Mouse (Mus musculus) cerebral cortex, adult 2 months (tissue): ENCODE data around the gene Edn2.

ENCODE experiments used
- WGBS: fragments of 180-500 bp; shearing (Covaris S2); methylation state at CpG from one replicate; pipeline ENCODE4 v1.1.7; 2018; 5-methylcytosine and 5-hydroxymethylcytosine counted together

Gene Edn2

GRCm38 (mm10) chr4:120158714-120159310 lies 2.2 kb upstream of the Edn2 start:
- WGBS = 85% methylated on average over 5 of the region's 5 CpGs

GRCm38 (mm10) chr4:120162586-120162985 lies 1.6 kb downstream of the Edn2 start:
- WGBS = 63% methylated on average over 8 of the region's 8 CpGs

GRCm38 (mm10) chr4:120163242-120163641 lies 2.2 kb downstream of the Edn2 start:
- 30% methylated on average over 11 of the region's 11 CpGs for WGBS

GRCm38 (mm10) chr4:120164316-120164715 lies 3.3 kb downstream of the Edn2 start:
- WGBS = 66% methylated on average over 5 of the region's 5 CpGs

GRCm38 (mm10) chr4:120167778-120168177 lies 6.8 kb downstream of the Edn2 start:
- 93% methylated on average over 6 of the region's 6 CpGs for WGBS

- WGBS = 97% methylated on average over 4 of the region's 4 CpGs
These were observed 7.3 kb downstream of the Edn2 start for GRCm38 (mm10) chr4:120168346-120168745.

GRCm38 (mm10) chr4:120170387-120170936 lies 9.5 kb downstream of the Edn2 start:
- WGBS = 78% methylated on average over 9 of the region's 9 CpGs

GRCm38 (mm10) chr4:120172050-120172684 lies 11.2 kb downstream of the Edn2 start:
- WGBS = 57% methylated on average over 7 of the region's 7 CpGs

- 88% methylated on average over 4 of the region's 4 CpGs for WGBS
These were observed 18.1 kb downstream of the Edn2 start for GRCm38 (mm10) chr4:120179123-120179522.

- WGBS = 44% methylated on average over 5 of the region's 5 CpGs
These were observed 23.5 kb downstream of the Edn2 start for GRCm38 (mm10) chr4:120184374-120184991.

GRCm38 (mm10) chr4:120186441-120186840 lies 25.4 kb downstream of the Edn2 start:
- 88% methylated on average over 1 of the region's 1 CpGs for WGBS

GRCm38 (mm10) chr4:120186934-120187333 lies 25.9 kb downstream of the Edn2 start:
- WGBS = 44% methylated on average over 4 of the region's 4 CpGs

- WGBS = 57% methylated on average over 6 of the region's 6 CpGs
These were observed 27.2 kb downstream of the Edn2 start for GRCm38 (mm10) chr4:120188204-120188603.

GRCm38 (mm10) chr4:120188651-120189161 lies 27.7 kb downstream of the Edn2 start:
- WGBS = 12% methylated on average over 10 of the region's 10 CpGs

GRCm38 (mm10) chr4:120189941-120190340 lies 28.9 kb downstream of the Edn2 start:
- WGBS = 38% methylated on average over 2 of the region's 2 CpGs

- 91% methylated on average over 2 of the region's 2 CpGs for WGBS
These were observed 31.0 kb downstream of the Edn2 start for GRCm38 (mm10) chr4:120191987-120192386.

GRCm38 (mm10) chr4:120194026-120194425 lies 33.0 kb downstream of the Edn2 start:
- WGBS = 73% methylated on average over 5 of the region's 5 CpGs

- whole genome bisulfite sequencing = 59% methylated on average over 9 of the region's 9 CpGs
These were observed 38.3 kb downstream of the Edn2 start for GRCm38 (mm10) chr4:120199184-120199885.

GRCm38 (mm10) chr4:120200551-120201266 lies 39.7 kb downstream of the Edn2 start:
- WGBS = 86% methylated on average over 7 of the region's 7 CpGs

GRCm38 (mm10) chr4:120204357-120204942 lies 43.4 kb downstream of the Edn2 start:
- WGBS = 65% methylated on average over 9 of the region's 9 CpGs

- 80% methylated on average over 6 of the region's 6 CpGs for WGBS
These were observed 45.5 kb downstream of the Edn2 start for GRCm38 (mm10) chr4:120206471-120206891.
